Mouse (Mus musculus) c-Kit-positive CD71-positive TER-119-negative erythroid progenitor cells, embryonic 14.5 days (primary cell): ENCODE measurements at regions not wholly inside any gene's neighbourhood (a gene's known extent, or its start where the extent isn't known, plus 50 kb on each side); places are given as distances from the start of the nearest gene placed in this dataset.

ENCODE experiments used
- DNase-seq: peaks from one replicate; pipeline ENCODE4 v3.0.0-alpha.2; 2013; ENCODE audit warnings: low read depth

DNA sequence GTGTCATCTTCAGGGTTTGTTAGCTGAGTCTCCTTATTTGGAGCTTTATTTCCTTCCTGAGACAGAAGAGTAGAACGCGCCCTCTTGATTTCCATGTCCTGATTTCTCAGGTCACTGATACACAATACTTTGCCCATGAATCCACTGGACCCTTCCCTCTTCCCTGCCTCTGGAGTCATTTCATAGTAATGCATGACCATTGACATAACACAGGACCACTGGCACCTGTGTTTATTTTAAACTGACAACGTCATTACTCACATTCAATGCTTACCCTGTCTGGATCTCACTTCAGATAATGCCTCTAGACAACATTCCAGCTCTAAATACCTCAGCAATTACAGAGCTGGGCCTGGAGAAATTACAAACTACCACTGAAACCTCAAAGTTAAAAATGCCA is 56.8 kb upstream of the Ptgs2 start:
- DNase-seq, result no peak

GRCm38 (mm10) chr1:150041591-150041990 is 58.2 kb upstream of the Ptgs2 start:
- no peak for DNase-seq

GRCm38 (mm10) chr1:150033729-150034128 is 66.1 kb upstream of the Ptgs2 start:
- DNase-seq, result peak; percentile 13

DNA sequence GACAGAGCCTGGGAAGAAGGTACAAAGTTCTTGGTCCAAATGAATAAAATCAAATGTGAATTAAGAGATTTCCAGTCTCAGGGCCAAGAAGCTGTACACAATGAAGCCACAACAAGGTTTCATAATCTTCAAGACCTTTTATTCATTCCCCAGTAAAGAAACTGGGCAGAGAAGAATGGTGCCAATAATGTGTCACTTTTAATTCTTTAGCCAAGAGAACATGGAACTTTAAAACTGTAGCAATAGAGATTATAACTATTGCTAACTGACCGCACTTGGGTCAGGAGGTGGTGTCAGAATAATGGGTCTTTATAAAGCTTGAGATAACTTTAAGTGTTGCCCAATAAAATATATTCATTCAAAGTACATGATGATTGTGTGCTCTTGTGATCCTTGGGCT is 68.1 kb upstream of the Ptgs2 start:
- no peak for DNase-seq

GRCm38 (mm10) chr1:150027265-150027664 is 66.2 kb upstream of the Pla2g4a start:
- no peak for DNase-seq

DNA sequence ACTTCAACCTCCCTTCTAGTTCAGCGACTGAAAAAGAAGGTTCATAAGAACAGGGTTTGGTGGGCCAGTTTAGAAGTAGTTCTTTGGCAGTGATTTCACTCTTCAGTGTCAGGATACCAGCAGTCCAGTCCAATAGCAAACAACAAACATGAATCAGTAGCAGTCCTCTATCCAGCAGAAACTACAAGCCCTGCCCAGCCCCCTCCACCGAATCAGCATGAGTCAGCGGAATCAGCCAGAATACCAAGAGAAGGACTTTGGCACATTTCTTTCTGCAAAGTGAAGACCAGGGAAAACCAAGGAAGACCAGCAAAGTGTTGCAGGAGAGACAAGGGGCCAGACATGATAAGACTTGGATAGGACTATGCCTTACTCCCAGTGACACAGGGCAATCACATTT is 65.1 kb upstream of the Pla2g4a start:
- DNase-seq, result peak; percentile 6

GRCm38 (mm10) chr1:150015201-150015600 is 54.1 kb upstream of the Pla2g4a start:
- no peak for DNase-seq

DNA sequence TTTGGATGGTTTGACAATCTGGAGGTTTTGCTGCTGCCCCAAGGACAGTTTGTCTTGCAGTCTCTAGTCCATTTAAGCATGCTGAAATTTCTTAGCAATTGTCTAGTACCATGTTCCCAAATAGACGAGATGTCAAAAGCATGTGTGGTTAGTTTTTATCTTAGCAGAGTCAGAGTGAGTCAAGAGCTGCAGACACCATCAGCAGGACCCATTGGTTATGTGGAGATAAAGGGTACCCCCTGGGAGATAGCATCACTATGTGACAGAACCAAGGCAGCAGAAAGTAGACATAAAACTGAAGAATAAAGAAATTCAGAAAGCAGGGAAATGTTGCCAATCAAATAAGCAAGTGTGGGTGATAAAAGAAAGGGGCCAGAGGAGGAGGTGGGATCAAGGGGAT is 51.4 kb upstream of the Pla2g4a start:
- DNase-seq, result no peak
